In the genomic region with DNA sequence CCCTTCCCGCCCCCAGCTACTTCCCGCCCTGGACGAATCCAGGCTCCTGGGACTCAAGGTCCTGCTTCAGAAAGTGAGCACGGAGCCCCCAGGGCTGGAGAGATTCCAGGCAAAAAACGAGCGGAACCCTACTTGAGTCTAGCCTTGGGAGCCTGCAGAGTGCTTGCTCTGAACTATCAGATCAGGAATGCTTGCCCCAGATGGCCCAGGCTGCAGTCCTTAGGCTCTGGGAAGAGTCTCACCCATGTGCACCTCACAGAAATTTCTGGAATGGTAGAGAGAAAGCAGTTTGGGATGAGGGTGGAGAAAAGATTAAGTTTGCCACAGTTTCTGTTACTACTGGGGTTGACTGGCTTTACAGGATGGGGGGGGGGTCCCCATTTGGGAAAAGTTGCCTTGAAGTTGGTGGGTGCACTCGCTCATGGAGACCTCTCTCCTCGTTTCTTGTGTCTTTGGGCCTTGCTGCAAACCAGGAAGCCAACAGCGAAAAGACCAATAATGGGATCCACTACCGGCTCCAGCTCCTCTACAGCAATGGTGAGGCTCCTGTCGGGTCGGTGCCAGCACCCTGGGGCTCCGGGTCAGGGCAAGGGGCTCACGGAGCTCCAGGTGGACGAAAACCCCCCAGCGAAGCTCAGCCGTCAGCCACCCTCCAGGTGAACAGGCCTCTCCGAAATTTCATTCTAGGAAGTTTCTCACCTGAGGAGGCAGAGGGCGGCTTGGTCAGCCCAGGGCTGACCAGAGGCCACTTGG, we compare ENCODE assay signal across 8 mouse cellular contexts. TPM values are rescaled to one million over a fixed set of nuclear protein-coding genes. Genes with fewer than 3 reads are reported as not detected.
DNase-seq lines count a peak whose midpoint lies in the region; ATAC-seq and TF ChIP-seq lines count a peak whose summit lies in the region.

No protein-coding gene starts in this region.

- no peaks in the 10 kb centered on the region for H3K4me1 ChIP-seq in lung, embryonic 14.5 days (ENCODE audit: insufficient read depth)
- no peaks in the 10 kb centered on the region for H3K4me1 ChIP-seq in lung, adult 2 months (ENCODE audit: control insufficient read depth, insufficient read depth, low read length)
- peaks cover 10% of the 10 kb centered on the region; the same call in 1 of the 2 replicates for H3K4me1 ChIP-seq in forebrain, embryonic 11.5 days (replicated peaks; ENCODE audit: control insufficient read depth, insufficient read depth, low read length)
- H3K4me1 ChIP-seq in hindbrain, embryonic 16.5 days (ENCODE audit: control insufficient read depth, insufficient read depth, low read depth, low read length), result peaks cover 6% of the 10 kb centered on the region
- H3K4me1 ChIP-seq in neural tube, embryonic 14.5 days (ENCODE audit: control insufficient read depth, insufficient read depth, low read length), result peaks cover 25% of the 10 kb centered on the region; the same call in 1 of the 2 replicates

- no peak overlapping the region for H3K27ac ChIP-seq in lung, embryonic 14.5 days (ENCODE audit: low read depth)
- no peak overlapping the region for H3K27ac ChIP-seq in forebrain, embryonic 11.5 days (ENCODE audit: low read depth, low read length)
- H3K27ac ChIP-seq in hindbrain, embryonic 16.5 days (ENCODE audit: low read depth, low read length), result peak overlapping the region; percentile 80
- peak overlapping the region; percentile 97 for H3K27ac ChIP-seq in neural tube, embryonic 14.5 days (ENCODE audit: low read depth, low read length)

- H3K9ac ChIP-seq in lung, embryonic 14.5 days, result no peak overlapping the region; the same call in 1 of the 2 replicates
- H3K9ac ChIP-seq in forebrain, embryonic 11.5 days (ENCODE audit: low read length), result no peak overlapping the region
- H3K9ac ChIP-seq in hindbrain, embryonic 16.5 days (ENCODE audit: low read depth, low read length), result peak overlapping the region; percentile 59
- peak overlapping the region; percentile 97 for H3K9ac ChIP-seq in neural tube, embryonic 14.5 days (replicated peaks; ENCODE audit: low read depth, low read length)

- 40% methylated on average over 19 of the region's 19 CpGs for WGBS in lung, embryonic 14.5 days
- 55% methylated on average over 19 of the region's 19 CpGs for WGBS in lung, adult 2 months
- WGBS in forebrain, embryonic 11.5 days, result 8% methylated on average over 18 of the region's 19 CpGs
- WGBS in hindbrain, embryonic 16.5 days, result 31% methylated on average over 15 of the region's 19 CpGs
- 22% methylated on average over 18 of the region's 19 CpGs for WGBS in neural tube, embryonic 14.5 days

- peaks cover 5% of the 10 kb centered on the region; the same call in 1 of the 2 replicates for H3K9me3 ChIP-seq in lung, embryonic 14.5 days (ENCODE audit: low read depth, low read length)
- H3K9me3 ChIP-seq in forebrain, embryonic 11.5 days (ENCODE audit: control insufficient read depth, low read length), result no peaks in the 10 kb centered on the region
- H3K9me3 ChIP-seq in hindbrain, embryonic 16.5 days (ENCODE audit: control insufficient read depth, low read length), result no peaks in the 10 kb centered on the region
- no peaks in the 10 kb centered on the region for H3K9me3 ChIP-seq in neural tube, embryonic 14.5 days (ENCODE audit: control insufficient read depth, low read length)

- peak overlapping the region; percentile 51; the same call in 1 of the 2 replicates for H3K4me3 ChIP-seq in lung, embryonic 14.5 days (ENCODE audit: low read depth, low read length)
- H3K4me3 ChIP-seq in lung, adult 2 months (replicated peaks; ENCODE audit: extremely low read depth, low read depth, low read length), result no peak overlapping the region
- peak overlapping the region; percentile 45 for H3K4me3 ChIP-seq in forebrain, embryonic 11.5 days (ENCODE audit: low read depth, low read length)
- H3K4me3 ChIP-seq in hindbrain, embryonic 16.5 days (ENCODE audit: low read length), result peak overlapping the region; percentile 66
- peak overlapping the region; percentile 78 for H3K4me3 ChIP-seq in neural tube, embryonic 14.5 days (ENCODE audit: low read depth, low read length)

- ATAC-seq in lung, embryonic 14.5 days (ENCODE audit: insufficient read depth), result no peak
- no peak for ATAC-seq in forebrain, embryonic 11.5 days (replicated peaks; ENCODE audit: low FRiP score)
- no peak for ATAC-seq in hindbrain, embryonic 16.5 days
- ATAC-seq in neural tube, embryonic 14.5 days (ENCODE audit: low read depth), result no peak

- DNase-seq in lung, embryonic 14.5 days, result no peak
- DNase-seq in lung, adult 2 months, result no peak
- DNase-seq in forebrain, embryonic 11.5 days (ENCODE audit: low spot score), result peak; percentile 64
- no peak for DNase-seq in layer of hippocampus, postnatal 25 days (ENCODE audit: extremely low spot score in 1 of 2, low spot score in 1 of 2)
- DNase-seq in thymus, postnatal 36 days, result no peak
- no peak for DNase-seq in yolk sac, embryonic 10.5 days (ENCODE audit: low spot score)

- H3K36me3 ChIP-seq in lung, embryonic 14.5 days (ENCODE audit: insufficient read depth), result no peaks in the 10 kb centered on the region
- no peaks in the 10 kb centered on the region for H3K36me3 ChIP-seq in forebrain, embryonic 11.5 days (ENCODE audit: control insufficient read depth, insufficient read depth, low read length)
- H3K36me3 ChIP-seq in hindbrain, embryonic 16.5 days (ENCODE audit: control insufficient read depth, insufficient read depth, low read length), result no peaks in the 10 kb centered on the region
- H3K36me3 ChIP-seq in neural tube, embryonic 14.5 days (ENCODE audit: control insufficient read depth, insufficient read depth, low read length), result no peaks in the 10 kb centered on the region

- peaks cover 57% of the 10 kb centered on the region for H3K27me3 ChIP-seq in lung, embryonic 14.5 days (ENCODE audit: insufficient read depth, low read length)
- H3K27me3 ChIP-seq in forebrain, embryonic 11.5 days (ENCODE audit: control insufficient read depth, insufficient read depth, low read length), result peaks cover 48% of the 10 kb centered on the region
- no peaks in the 10 kb centered on the region; the same call in 1 of the 2 replicates for H3K27me3 ChIP-seq in hindbrain, embryonic 16.5 days (replicated peaks; ENCODE audit: control insufficient read depth, insufficient read depth, low read length)
- H3K27me3 ChIP-seq in neural tube, embryonic 14.5 days (ENCODE audit: control insufficient read depth, insufficient read depth, low read length), result no peaks in the 10 kb centered on the region

- TF ChIP-seq CTCF in lung, embryonic 14.5 days (IDR thresholded peaks at IDR 0.05; ENCODE audit: low read depth), result no peak
- no peak for TF ChIP-seq CTCF in lung, adult 2 months (IDR thresholded peaks at IDR 0.05; ENCODE audit: insufficient read depth, low read length)

- no peak for TF ChIP-seq POLR2A in lung, adult 2 months (IDR thresholded peaks at IDR 0.05; ENCODE audit: borderline replicate concordance, extremely low read depth, low read depth, low read length)

- H3K4me2 ChIP-seq in lung, embryonic 14.5 days, result peak overlapping the region; percentile 80
- peak overlapping the region; percentile 15; the same call in 1 of the 2 replicates for H3K4me2 ChIP-seq in forebrain, embryonic 11.5 days (ENCODE audit: low read depth, low read length, severe bottlenecking)
- peak overlapping the region; percentile 74 for H3K4me2 ChIP-seq in hindbrain, embryonic 16.5 days (ENCODE audit: low read length)
- peak overlapping the region; percentile 60 for H3K4me2 ChIP-seq in neural tube, embryonic 14.5 days (ENCODE audit: low read depth, low read length)

RNA-seq across cellular contexts. Expression of gene Ebf1, which starts 3.8 kb away (rescaled TPM):
- 10.4 and 11.6 TPM in 2 replicates for polyA plus RNA-seq in lung, embryonic 14.5 days (2014; fragmentation: Nextera tagmentation; extraction: Ambion mirVana)
- polyA plus RNA-seq in lung, adult 2 months (2012; rRNA removed), result 10.7 and 11.8 TPM in 2 replicates
- 17.5 and 21.3 TPM in 2 replicates for polyA plus RNA-seq in forebrain, embryonic 11.5 days (2014; fragmentation: Nextera tagmentation; extraction: Ambion mirVana)
- 106 and 111 TPM in 2 replicates for polyA plus RNA-seq in hindbrain, embryonic 16.5 days (2015; fragmentation: Nextera tagmentation; extraction: Ambion mirVana)
- 194 and 226 TPM in 2 replicates for polyA plus RNA-seq in neural tube, embryonic 14.5 days (2014; fragmentation: Nextera tagmentation; extraction: Ambion mirVana)
- total RNA-seq in layer of hippocampus, postnatal 25 days (2021), result 1 to 10 TPM; 3.5 to 4.6 TPM

Comparison
In these comparisons a context has a peak if more than half of its experiments do, and no peak if none do; other contexts are left out.
1. H3K27ac ChIP-seq: peak in hindbrain, embryonic 16.5 days (single experiment) and neural tube, embryonic 14.5 days (single experiment); none in lung, embryonic 14.5 days (single experiment) and forebrain, embryonic 11.5 days (single experiment).
2. H3K4me2 ChIP-seq: peak in every context shown above with its lines; median percentile 80 in lung, embryonic 14.5 days; 74 in hindbrain, embryonic 16.5 days; 60 in neural tube, embryonic 14.5 days; 15 in forebrain, embryonic 11.5 days.
3. H3K9ac ChIP-seq: peak in hindbrain, embryonic 16.5 days (single experiment) and neural tube, embryonic 14.5 days (single experiment); none in lung, embryonic 14.5 days (single experiment) and forebrain, embryonic 11.5 days (single experiment).